Mouse (Mus musculus) adrenal gland, postnatal 25 days (tissue): ENCODE results near the gene Il3. TPM values are rescaled to one million over a fixed set of nuclear protein-coding genes. Genes with fewer than 3 reads are reported as not detected.
"Not testable (repeated sequence)": the region's sequence is repeated elsewhere in the genome, so short reads cannot be mapped to it uniquely, and the experiment has no call there.

ENCODE experiments used
- DNase-seq: peaks from one replicate; pipeline ENCODE4 v3.0.0; 2021; ENCODE audit warnings: mixed read lengths
- long read RNA-seq: library from polyadenylated mRNA; stranded (forward); transcript quantifications from one replicate; pipeline ENCODE4 v2.0.0, GENCODE M21; 2021
- total RNA-seq: library from RNA; stranded (reverse); gene quantifications from 2 replicates; pipeline ENCODE4 v1.2.3, GENCODE M21; 2021

Gene Il3
- not detected in 2 replicates for total RNA-seq
- long read RNA-seq: 0 reads

GRCm38 (mm10) chr11:54267177-54267576 lies at the start of gene Il3:
TSS of gene Il3 (minus strand) at chr11:54267277.
- no peak for DNase-seq

- DNase-seq: no peak
Measured at GRCm38 (mm10) chr11:54315336-54315735, 48.3 kb upstream of the Il3 start.

GRCm38 (mm10) chr11:54314740-54315139 lies 47.7 kb upstream of the Il3 start:
- peak; percentile 10 for DNase-seq

- no peak for DNase-seq
Measured at GRCm38 (mm10) chr11:54313391-54314360, 46.6 kb upstream of the Il3 start.

GRCm38 (mm10) chr11:54312603-54313002 lies 45.5 kb upstream of the Il3 start:
- DNase-seq: no peak

- DNase-seq: peak; percentile 47
Measured at GRCm38 (mm10) chr11:54312021-54312420, 44.9 kb upstream of the Il3 start.

- DNase-seq: no peak
Measured at GRCm38 (mm10) chr11:54310588-54310987, 43.5 kb upstream of the Il3 start.

GRCm38 (mm10) chr11:54307139-54307816 lies 40.2 kb upstream of the Il3 start:
- DNase-seq: peak; percentile 72

GRCm38 (mm10) chr11:54305331-54305730 lies 38.3 kb upstream of the Il3 start:
- DNase-seq: no peak

GRCm38 (mm10) chr11:54304471-54304873 lies 37.4 kb upstream of the Il3 start:
- no peak for DNase-seq

GRCm38 (mm10) chr11:54303728-54304470 lies 36.8 kb upstream of the Il3 start, which contains the start of gene Acsl6:
TSS of gene Acsl6 (plus strand) at chr11:54303798.
- peak; percentile 24 for DNase-seq

GRCm38 (mm10) chr11:54303076-54303727 lies 36.1 kb upstream of the Il3 start:
- DNase-seq: peak; percentile 29

- DNase-seq: no peak
Measured at GRCm38 (mm10) chr11:54302606-54303005, 35.5 kb upstream of the Il3 start.

- no peak for DNase-seq
Measured at GRCm38 (mm10) chr11:54301994-54302393, 34.9 kb upstream of the Il3 start.

GRCm38 (mm10) chr11:54298777-54299176 lies 31.7 kb upstream of the Il3 start:
- DNase-seq: no peak

- DNase-seq: not testable (repeated sequence)
Measured at GRCm38 (mm10) chr11:54297471-54297870, 30.4 kb upstream of the Il3 start.

GRCm38 (mm10) chr11:54296734-54297133 lies 29.7 kb upstream of the Il3 start:
- no peak for DNase-seq

GRCm38 (mm10) chr11:54295971-54296370 lies 28.9 kb upstream of the Il3 start:
- no peak for DNase-seq

- DNase-seq: no peak
Measured at GRCm38 (mm10) chr11:54293980-54294807, 27.1 kb upstream of the Il3 start.

GRCm38 (mm10) chr11:54292163-54292562 lies 25.1 kb upstream of the Il3 start:
- no peak for DNase-seq
